Mouse (Mus musculus) right cerebral cortex, postnatal 14 days (tissue): ENCODE measurements at regions not wholly inside any gene's neighbourhood (a gene's known extent, or its start where the extent isn't known, plus 50 kb on each side); places are given as distances from the start of the nearest gene placed in this dataset.
"Not testable (repeated sequence)": the region's sequence is repeated elsewhere in the genome, so short reads cannot be mapped to it uniquely, and the experiment has no call there.

ENCODE experiments used
- DNase-seq: peaks from one replicate; pipeline ENCODE4 v3.0.0; 2022

- DNase-seq = no peak
These were observed 711.8 kb downstream of the Trib2 start for GRCm38 (mm10) chr12:15104876-15105275.

GRCm38 (mm10) chr12:15078615-15079014, 738.1 kb downstream of the Trib2 start:
- peak; percentile 7 for DNase-seq

- no peak for DNase-seq
These were observed 752.4 kb downstream of the Trib2 start for GRCm38 (mm10) chr12:15064351-15064750.

GRCm38 (mm10) chr12:15051387-15051786, 765.3 kb downstream of the Trib2 start:
- DNase-seq = no peak

GRCm38 (mm10) chr12:15043264-15043663, 773.5 kb downstream of the Trib2 start:
- no peak for DNase-seq

- DNase-seq = no peak
These were observed 805.6 kb downstream of the Trib2 start for GRCm38 (mm10) chr12:15011091-15011490.

GRCm38 (mm10) chr12:15002401-15002800, 814.3 kb downstream of the Trib2 start:
- DNase-seq = not testable (repeated sequence)
